Mouse (Mus musculus) adrenal gland, adult 8-10 months (tissue): ENCODE results near the gene Mast2. TPM values are rescaled to one million over a fixed set of nuclear protein-coding genes. Genes with fewer than 3 reads are reported as not detected.

Experiments used
- total RNA-seq, 4 experiments: library from RNA; stranded (reverse); gene quantifications; 2 replicates each; pipeline ENCODE4 v1.2.4; 2022

Mast2 gene
- total RNA-seq, 4 experiments from 2014 or later = 34.5 to 54.7 (median 45.6) TPM

Other genes with a start within 250 kb of the Mast2 start
- 10 to 100 TPM; 21.5 to 41.2 (median 31.1) TPM for gene Pik3r3, start 242.6 kb downstream of the Mast2 start, total RNA-seq
- gene Ipp, start 43.4 kb upstream of the Mast2 start, total RNA-seq = 10 to 100 TPM; 22.1 to 23.2 (median 22.2) TPM
- gene Tmem69, start 91.8 kb upstream of the Mast2 start, total RNA-seq = 10 to 100 TPM; 16.1 to 29.8 (median 21.6) TPM
- gene Gpbp1l1, start 93.5 kb upstream of the Mast2 start, total RNA-seq = 10 to 100 TPM; 68.8 to 86.0 (median 75.5) TPM
- 10 to 100 TPM in 3 of 4 experiments, 1 to 10 TPM in 1; 10.0 to 22.7 (median 17.9) TPM for gene Ccdc17, start 132.5 kb upstream of the Mast2 start, total RNA-seq
- 10 to 100 TPM; 20.6 to 24.4 (median 22.7) TPM for gene Nasp, start 163.8 kb upstream of the Mast2 start, total RNA-seq
- 1,000 to 10,000 TPM in 1 of 4 experiments, 100 to 1,000 TPM in 3; 829 to 1,005 (median 899) TPM for gene Akr1a1, start 187.5 kb upstream of the Mast2 start, total RNA-seq
- gene Prdx1, start 221.4 kb upstream of the Mast2 start, total RNA-seq = 100 to 1,000 TPM; 514 to 868 (median 646) TPM
- gene Mmachc, start 244.2 kb upstream of the Mast2 start, total RNA-seq = 10 to 100 TPM; 29.5 to 35.2 (median 31.7) TPM
- gene Ccdc163, start 244.3 kb upstream of the Mast2 start, total RNA-seq = 10 to 100 TPM; 17.2 to 34.6 (median 20.9) TPM